Mouse (Mus musculus): ENCODE measurements at regions not wholly inside any gene's neighbourhood (a gene's known extent, or its start where the extent isn't known, plus 50 kb on each side); places are given as distances from the start of the nearest gene placed in this dataset.

GRCm38 (mm10) chr10:98557470-98558060, 356.6 kb upstream of the Atp2b1 start:
- Histone ChIP-seq H3K4me2 (ENCODE audit: low read length) (no peak overlapping the region), H3K27me3 (ENCODE audit: insufficient read depth, low read length) (no peaks in the 10 kb centered on the region), H3K27ac (no peak overlapping the region), H3K36me3 (ENCODE audit: insufficient read depth, low read length) (no peaks in the 10 kb centered on the region), H3K4me1 (replicated peaks; ENCODE audit: insufficient read depth, low read length) (no peaks in the 10 kb centered on the region), H3K4me3 (replicated peaks; ENCODE audit: low read depth, low read length) (no peak overlapping the region), H3K9me3 (replicated peaks; ENCODE audit: low read length) (no peaks in the 10 kb centered on the region), H3K9ac (ENCODE audit: low read depth, low read length) (no peak overlapping the region)
- TF ChIP-seq CTCF (IDR thresholded peaks at IDR 0.05; ENCODE audit: low read depth): no peak
- DNase-seq (ENCODE audit: low spot score): no peak
- ATAC-seq (replicated peaks; ENCODE audit: low FRiP score, low read depth): no peak
- WGBS: 66% methylated on average over 9 of the region's 9 CpGs

DNA sequence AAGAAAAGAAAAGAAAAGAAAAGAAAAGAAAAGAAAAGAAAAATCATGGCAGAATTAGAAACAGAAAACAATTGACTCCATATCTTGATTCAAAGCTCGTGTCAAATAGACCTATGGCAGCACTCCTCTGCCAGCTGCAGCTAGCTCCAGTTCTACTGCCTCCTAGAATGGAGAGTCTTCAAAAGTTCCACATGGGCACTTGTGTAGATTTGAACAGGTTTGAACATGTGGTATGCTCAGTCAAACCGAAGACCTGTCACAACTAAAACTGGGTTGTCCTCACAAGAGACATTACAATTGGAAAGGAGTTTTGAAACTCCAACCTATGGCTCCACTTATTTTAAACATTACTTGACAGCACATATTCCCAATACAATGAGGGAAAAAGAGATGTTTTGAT, 355.6 kb upstream of the Atp2b1 start:
- Histone ChIP-seq H3K27me3 (ENCODE audit: insufficient read depth, low read length) (no peaks in the 10 kb centered on the region), H3K4me3 (replicated peaks; ENCODE audit: low read depth, low read length) (no peak overlapping the region), H3K36me3 (ENCODE audit: insufficient read depth, low read length) (no peaks in the 10 kb centered on the region), H3K9me3 (replicated peaks; ENCODE audit: low read length) (no peaks in the 10 kb centered on the region), H3K4me1 (replicated peaks; ENCODE audit: insufficient read depth, low read length) (no peaks in the 10 kb centered on the region), H3K9ac (ENCODE audit: low read depth, low read length) (no peak overlapping the region), H3K27ac (no peak overlapping the region), H3K4me2 (ENCODE audit: low read length) (no peak overlapping the region)
- ATAC-seq (replicated peaks; ENCODE audit: low FRiP score, low read depth) (no peak), DNase-seq (ENCODE audit: low spot score) (no peak)
- WGBS: 83% methylated on average over 2 of the region's 2 CpGs
- no peak for TF ChIP-seq CTCF (IDR thresholded peaks at IDR 0.05; ENCODE audit: low read depth)

GRCm38 (mm10) chr10:98562297-98562912, 351.8 kb upstream of the Atp2b1 start:
- no peak overlapping the region for H3K4me2 ChIP-seq (ENCODE audit: low read length)
- 91% methylated on average over 2 of the region's 2 CpGs for WGBS
- no peaks in the 10 kb centered on the region for H3K27me3 ChIP-seq (ENCODE audit: insufficient read depth, low read length)
- H3K9ac ChIP-seq (ENCODE audit: low read depth, low read length): no peak overlapping the region
- H3K27ac ChIP-seq: no peak overlapping the region
- H3K4me3 ChIP-seq (replicated peaks; ENCODE audit: low read depth, low read length): no peak overlapping the region
- H3K36me3 ChIP-seq (ENCODE audit: insufficient read depth, low read length): no peaks in the 10 kb centered on the region
- H3K9me3 ChIP-seq (replicated peaks; ENCODE audit: low read length): no peaks in the 10 kb centered on the region
- no peaks in the 10 kb centered on the region for H3K4me1 ChIP-seq (replicated peaks; ENCODE audit: insufficient read depth, low read length)
- no peak for TF ChIP-seq CTCF (IDR thresholded peaks at IDR 0.05; ENCODE audit: low read depth)
- no peak for DNase-seq (ENCODE audit: low spot score)
- ATAC-seq (replicated peaks; ENCODE audit: low FRiP score, low read depth): no peak

GRCm38 (mm10) chr10:98572782-98573536, 341.2 kb upstream of the Atp2b1 start:
- Histone ChIP-seq H3K4me3 (replicated peaks; ENCODE audit: low read depth, low read length) (no peak overlapping the region), H3K4me2 (ENCODE audit: low read length) (peak overlapping the region; percentile 18; the same call in 1 of the 2 replicates), H3K36me3 (ENCODE audit: insufficient read depth, low read length) (no peaks in the 10 kb centered on the region), H3K4me1 (replicated peaks; ENCODE audit: insufficient read depth, low read length) (no peaks in the 10 kb centered on the region), H3K9me3 (replicated peaks; ENCODE audit: low read length) (no peaks in the 10 kb centered on the region), H3K27ac (no peak overlapping the region), H3K27me3 (ENCODE audit: insufficient read depth, low read length) (no peaks in the 10 kb centered on the region), H3K9ac (ENCODE audit: low read depth, low read length) (no peak overlapping the region)
- DNase-seq (ENCODE audit: low spot score): peak; percentile 16
- 48% methylated on average over 16 of the region's 16 CpGs for WGBS
- no peak for ATAC-seq (replicated peaks; ENCODE audit: low FRiP score, low read depth)
- TF ChIP-seq CTCF (IDR thresholded peaks at IDR 0.05; ENCODE audit: low read depth): no peak

- Histone ChIP-seq H3K4me2 (ENCODE audit: low read length) (no peak overlapping the region), H3K4me1 (replicated peaks; ENCODE audit: insufficient read depth, low read length) (no peaks in the 10 kb centered on the region), H3K9ac (ENCODE audit: low read depth, low read length) (no peak overlapping the region), H3K9me3 (replicated peaks; ENCODE audit: low read length) (no peaks in the 10 kb centered on the region), H3K36me3 (ENCODE audit: insufficient read depth, low read length) (no peaks in the 10 kb centered on the region), H3K4me3 (replicated peaks; ENCODE audit: low read depth, low read length) (no peak overlapping the region), H3K27me3 (ENCODE audit: insufficient read depth, low read length) (no peaks in the 10 kb centered on the region), H3K27ac (no peak overlapping the region)
- TF ChIP-seq CTCF (IDR thresholded peaks at IDR 0.05; ENCODE audit: low read depth): no peak
- ATAC-seq (replicated peaks; ENCODE audit: low FRiP score, low read depth) (no peak), DNase-seq (ENCODE audit: low spot score) (no peak)
- 81% methylated on average over 6 of the region's 6 CpGs for WGBS
These were observed 337.2 kb upstream of the Atp2b1 start for GRCm38 (mm10) chr10:98577040-98577439.

GRCm38 (mm10) chr10:98584776-98585175, 329.4 kb upstream of the Atp2b1 start:
- Histone ChIP-seq H3K36me3 (ENCODE audit: insufficient read depth, low read length) (no peaks in the 10 kb centered on the region), H3K27ac (no peak overlapping the region), H3K27me3 (ENCODE audit: insufficient read depth, low read length) (no peaks in the 10 kb centered on the region), H3K9ac (ENCODE audit: low read depth, low read length) (no peak overlapping the region), H3K9me3 (replicated peaks; ENCODE audit: low read length) (no peaks in the 10 kb centered on the region), H3K4me2 (ENCODE audit: low read length) (no peak overlapping the region), H3K4me3 (replicated peaks; ENCODE audit: low read depth, low read length) (no peak overlapping the region), H3K4me1 (replicated peaks; ENCODE audit: insufficient read depth, low read length) (no peaks in the 10 kb centered on the region)
- ATAC-seq (replicated peaks; ENCODE audit: low FRiP score, low read depth) (no peak), DNase-seq (ENCODE audit: low spot score) (no peak)
- WGBS: 45% methylated on average over 1 of the region's 1 CpGs
- TF ChIP-seq CTCF (IDR thresholded peaks at IDR 0.05; ENCODE audit: low read depth): no peak
